10 mouse cellular contexts compared by ENCODE assay signal in genomic region chr6:34862381-34862780, GRCm38 (mm10). TPM values are rescaled to one million over a fixed set of nuclear protein-coding genes. Genes with fewer than 3 reads are reported as not detected.
DNase-seq lines count a peak whose midpoint lies in the region; TF ChIP-seq lines count a peak whose summit lies in the region.
"Had no signal": no experiment of that assay in that cellular context is flagged by ENCODE, and none has a peak within 500 bp of the region (broad histone marks: within the 10 kb centered on the region; RNA-seq: fewer than 3 reads in every experiment).

No protein-coding gene starts in this region.

- 93% methylated on average over 6 of the region's 6 CpGs for WGBS in forebrain, embryonic 10.5 days

- no peaks in the 10 kb centered on the region for H3K27me3 ChIP-seq in myocyte (ENCODE audit: control insufficient read depth, insufficient read depth, insufficient read length)
- H3K27me3 ChIP-seq in forebrain, embryonic 10.5 days (ENCODE audit: poor library complexity, severe bottlenecking), result no peaks in the 10 kb centered on the region

- TF ChIP-seq CTCF in bone marrow macrophage, adult 2 months (IDR thresholded peaks at IDR 0.05; ENCODE audit: low read depth, low read length), result no peak

- peak overlapping the region; percentile 83 for H3K4me2 ChIP-seq in myocyte (ENCODE audit: low read depth)

- no peaks in the 10 kb centered on the region for H3K9me3 ChIP-seq in forebrain, embryonic 10.5 days
- H3K9me3 ChIP-seq: G1E had no signal

- H3K27ac ChIP-seq in bone marrow macrophage, adult 2 months (ENCODE audit: insufficient read depth, low read depth, low read length), result peak overlapping the region; percentile 82
- no peak overlapping the region for H3K27ac ChIP-seq in forebrain, embryonic 10.5 days

- no peaks in the 10 kb centered on the region for H3K36me3 ChIP-seq in myocyte (ENCODE audit: control insufficient read depth, insufficient read depth)
- no peaks in the 10 kb centered on the region for H3K36me3 ChIP-seq in forebrain, embryonic 10.5 days (replicated peaks)
- H3K36me3 ChIP-seq: G1E had no signal

- DNase-seq in heart, adult 11 months, result peak; percentile 98
- DNase-seq in heart, adult 9 months (ENCODE audit: low spot score in 2 of 2), result no peak
- peak; percentile 64 for DNase-seq in kidney, adult 9 months
- no peak for DNase-seq in forebrain, embryonic 10.5 days (ENCODE audit: extremely low spot score, low spot score)
- no peak for DNase-seq in ovary, postnatal 14 days (ENCODE audit: low spot score)
- DNase-seq in urinary bladder, postnatal 25 days (ENCODE audit: low spot score), result no peak

- no peak overlapping the region for H3ac ChIP-seq in myocyte (ENCODE audit: control insufficient read depth, insufficient read length)

- peaks cover 32% of the 10 kb centered on the region for H3K4me1 ChIP-seq in bone marrow macrophage, adult 2 months (ENCODE audit: control insufficient read depth, insufficient read depth, low read length)
- H3K4me1 ChIP-seq in forebrain, embryonic 10.5 days, result peaks cover 16% of the 10 kb centered on the region

- no peaks in the 10 kb centered on the region for H3K79me2 ChIP-seq in myocyte (ENCODE audit: control insufficient read depth, insufficient read depth)

- no peak for TF ChIP-seq POLR2A in bone marrow macrophage, adult 2 months (IDR thresholded peaks at IDR 0.05; ENCODE audit: borderline replicate concordance, low read depth, low read length)
- no peak for TF ChIP-seq POLR2A in myocyte (IDR thresholded peaks at IDR 0.05; ENCODE audit: insufficient read length, low read depth)

- H3K4me3 ChIP-seq in bone marrow macrophage, adult 2 months (ENCODE audit: insufficient read depth, low read length), result peak overlapping the region; percentile 62
- peak overlapping the region; percentile 29 for H3K4me3 ChIP-seq in myocyte
- no peak overlapping the region for H3K4me3 ChIP-seq in forebrain, embryonic 10.5 days

TF ChIP-seq in myocyte, 11 proteins besides CTCF, POLR2A, EP300 and RAD21:
- no peak for TF ChIP-seq USF1 (IDR thresholded peaks at IDR 0.05; ENCODE audit: low read depth)
- no peak for TF ChIP-seq MYOG (IDR thresholded peaks at IDR 0.05; ENCODE audit: control insufficient read depth in 1 of 3, insufficient read depth in 1 of 3, insufficient read length in 2 of 3, low read depth in 2 of 3)
- TF ChIP-seq POLR2AphosphoS2 (IDR thresholded peaks at IDR 0.05; ENCODE audit: insufficient read length, low read depth), result no peak

RNA-seq across cellular contexts. Expression of gene Tmem140, which starts 0.6 kb away (rescaled TPM):
- 74.9 and 86.3 TPM in 2 replicates for polyA plus RNA-seq in bone marrow macrophage, adult 2 months (2012; ENCODE audit: insufficient read depth, insufficient read length, missing spikeins)
- polyA plus RNA-seq in myocyte (2012; fragmentation: generic; extraction: Trizol), result 12.0 TPM
- polyA plus RNA-seq in forebrain, embryonic 10.5 days (2016; fragmentation: Nextera tagmentation; extraction: Ambion mirVana), result 1.7 and 2.2 TPM in 2 replicates

RNA-seq across cellular contexts. Expression of gene Cyren, which starts 15.5 kb away (rescaled TPM):
- polyA plus RNA-seq in bone marrow macrophage, adult 2 months (2012; ENCODE audit: insufficient read depth, insufficient read length, missing spikeins), result 10.6 and 11.6 TPM in 2 replicates
- 8.0 TPM for polyA plus RNA-seq in myocyte (2012; fragmentation: generic; extraction: Trizol)
- polyA plus RNA-seq in forebrain, embryonic 10.5 days (2016; fragmentation: Nextera tagmentation; extraction: Ambion mirVana), result 17.5 and 18.7 TPM in 2 replicates

RNA-seq across cellular contexts. Expression of gene Wdr91, which starts 48.3 kb away (rescaled TPM):
- 85.3 and 90.3 TPM in 2 replicates for polyA plus RNA-seq in bone marrow macrophage, adult 2 months (2012; ENCODE audit: insufficient read depth, insufficient read length, missing spikeins)
- 12.9 TPM for polyA plus RNA-seq in myocyte (2012; fragmentation: generic; extraction: Trizol)
- 12.0 TPM in 2 replicates for polyA plus RNA-seq in forebrain, embryonic 10.5 days (2016; fragmentation: Nextera tagmentation; extraction: Ambion mirVana)

RNA-seq across cellular contexts. Expression of gene Stra8, which starts 57.6 kb away (rescaled TPM):
- not detected in 2 replicates for polyA plus RNA-seq in bone marrow macrophage, adult 2 months (2012; ENCODE audit: insufficient read depth, insufficient read length, missing spikeins)
- polyA plus RNA-seq in myocyte (2012; fragmentation: generic; extraction: Trizol), result not detected
- not detected in 2 replicates for polyA plus RNA-seq in forebrain, embryonic 10.5 days (2016; fragmentation: Nextera tagmentation; extraction: Ambion mirVana)
- polyA plus RNA-seq: G1E; limb, embryonic 11.5 days had no signal

Comparison
In these comparisons a context has a peak if more than half of its experiments do, and no peak if none do; other contexts are left out.
1. DNase-seq: peak in heart, adult 11 months (single experiment) and kidney, adult 9 months (single experiment); none in heart, adult 9 months (0 of 2), forebrain, embryonic 10.5 days (single experiment), ovary, postnatal 14 days (single experiment) and urinary bladder, postnatal 25 days (single experiment).